Mouse (Mus musculus) forebrain, embryonic 16.5 days (tissue): Measurements from ENCODE around the gene Wdr81. TPM values are rescaled to one million over a fixed set of nuclear protein-coding genes. Genes with fewer than 3 reads are reported as not detected.

Source experiments
- ATAC-seq: fragments of 200-750 bp; cut with Nextera tagmentation; 2 replicates; pipeline ENCODE4 v1.8.0; 2017; ENCODE audit warnings: mild to moderate bottlenecking, moderate library complexity
- H3K27ac ChIP-seq: fragments of 300-500 bp; sonication (generic); 2 replicates; pipeline ENCODE4 v1.5.1; 2014; ENCODE audit warnings: low read length, control low read depth
- H3K27me3 ChIP-seq: fragments of 300-500 bp; sonication (generic); replicated peaks from 2 replicates; pipeline ENCODE4 v1.6.1; 2014; ENCODE audit warnings: low read length; ENCODE audit not compliant: control insufficient read depth, insufficient read depth
- H3K36me3 ChIP-seq: fragments of 300-500 bp; sonication (generic); 2 replicates; pipeline ENCODE4 v1.6.1; 2014; ENCODE audit not compliant: control insufficient read depth, insufficient read depth
- H3K4me1 ChIP-seq: fragments of 300-500 bp; sonication (generic); replicated peaks from 2 replicates; pipeline ENCODE4 v1.6.1; 2014; ENCODE audit warnings: low read length; ENCODE audit not compliant: control insufficient read depth, insufficient read depth
- H3K4me2 ChIP-seq: fragments of 300-500 bp; sonication (generic); 2 replicates; pipeline ENCODE4 v1.6.1; 2014; ENCODE audit warnings: mild to moderate bottlenecking, low read length, control low read depth
- H3K4me3 ChIP-seq: fragments of 300-500 bp; sonication (generic); replicated peaks from 2 replicates; pipeline ENCODE4 v1.5.1; 2014; ENCODE audit warnings: mild to moderate bottlenecking, low read length, control low read depth
- H3K9ac ChIP-seq: fragments of 300-500 bp; sonication (generic); replicated peaks from 2 replicates; pipeline ENCODE4 v1.6.1; 2014; ENCODE audit warnings: low read depth, low read length, control low read depth
- H3K9me3 ChIP-seq: fragments of 300-500 bp; sonication (generic); 2 replicates; pipeline ENCODE4 v1.6.1; 2016; ENCODE audit warnings: low read length; ENCODE audit not compliant: control insufficient read depth
- WGBS: fragments of 180-500 bp; shearing (Covaris S2); extraction: QIAGEN DNeasy Blood & Tissue Kit; methylation state at CpG from one replicate; pipeline ENCODE4 v1.1.7; 2014; 5-methylcytosine and 5-hydroxymethylcytosine counted together
- polyA plus RNA-seq: library from polyadenylated mRNA; unstranded; fragments of >200 nt; fragmentation: Nextera tagmentation; extraction: Ambion mirVana; gene quantifications from 2 replicates; pipeline ENCODE4 v1.2.1, GENCODE M21; 2015

Gene Wdr81
- polyA plus RNA-seq, 1 experiment from 2014 or later, result 10.0 TPM

DNA sequence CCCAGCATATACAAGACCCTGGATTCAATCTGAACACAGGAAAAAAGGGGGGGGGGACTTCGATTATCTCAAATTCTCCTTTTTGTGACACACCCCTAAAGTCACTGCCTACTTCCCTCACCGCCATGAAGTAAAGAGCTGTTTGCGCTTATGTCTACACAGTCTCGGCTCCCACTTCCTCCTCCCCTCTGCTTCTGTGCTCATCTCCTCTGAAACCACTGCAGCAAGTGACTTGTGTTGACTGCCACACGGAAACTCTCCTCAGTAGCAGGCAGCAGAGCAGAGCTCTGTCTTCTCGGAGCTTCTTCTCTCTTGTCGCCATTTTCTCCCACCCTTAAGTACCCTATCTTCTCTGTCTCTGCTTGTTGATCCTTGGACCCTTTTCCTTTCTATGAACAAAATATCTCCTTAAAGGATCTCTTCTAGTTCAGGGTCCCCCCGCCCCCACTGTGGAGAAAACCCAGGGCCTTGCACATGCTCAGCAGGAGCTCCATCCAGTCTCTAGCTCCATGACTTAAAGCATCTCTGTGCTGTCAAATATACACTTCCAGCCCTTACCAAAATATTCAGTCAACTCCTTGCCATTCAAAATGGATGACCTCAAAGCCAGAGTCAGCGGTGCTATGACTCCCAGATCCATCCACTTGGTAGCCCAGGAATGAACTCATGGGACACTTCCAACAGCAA lies 25.4 kb downstream of the Wdr81 start:
- no peak for ATAC-seq
- Histone ChIP-seq H3K9me3 (peaks cover 2% of the 10 kb centered on the region; the same call in 1 of the 2 replicates), H3K27ac (no peak overlapping the region), H3K9ac (no peak overlapping the region), H3K36me3 (no peaks in the 10 kb centered on the region), H3K4me2 (no peak overlapping the region), H3K4me3 (no peak overlapping the region), H3K4me1 (peaks cover 15% of the 10 kb centered on the region), H3K27me3 (no peaks in the 10 kb centered on the region)
- 89% methylated on average over 9 of the region's 9 CpGs for WGBS

DNA sequence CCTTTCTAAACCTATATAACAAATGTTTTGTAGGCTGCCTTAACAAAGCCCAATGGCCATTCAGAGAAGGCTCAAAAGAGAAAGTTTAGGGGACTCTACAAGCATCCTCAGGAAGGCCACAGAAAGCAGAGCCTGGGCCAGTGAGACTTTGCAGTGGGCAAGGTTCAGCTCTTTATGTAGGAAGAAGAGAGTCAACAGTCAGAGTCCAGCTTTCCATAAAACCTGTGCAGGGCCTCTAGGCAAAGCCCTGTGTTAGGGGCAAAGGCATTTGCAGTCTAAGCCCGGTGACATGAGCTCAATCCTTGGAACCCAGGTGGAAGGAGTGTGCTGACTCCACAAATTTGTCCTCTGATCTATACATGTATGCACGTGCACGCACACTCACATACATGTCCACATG lies 30.1 kb downstream of the Wdr81 start:
- Histone ChIP-seq H3K36me3 (no peaks in the 10 kb centered on the region), H3K4me2 (no peak overlapping the region), H3K4me3 (no peak overlapping the region), H3K27ac (no peak overlapping the region), H3K9me3 (no peaks in the 10 kb centered on the region), H3K4me1 (no peaks in the 10 kb centered on the region), H3K27me3 (no peaks in the 10 kb centered on the region), H3K9ac (no peak overlapping the region)
- WGBS, result 96% methylated on average over 3 of the region's 3 CpGs
- no peak for ATAC-seq

DNA sequence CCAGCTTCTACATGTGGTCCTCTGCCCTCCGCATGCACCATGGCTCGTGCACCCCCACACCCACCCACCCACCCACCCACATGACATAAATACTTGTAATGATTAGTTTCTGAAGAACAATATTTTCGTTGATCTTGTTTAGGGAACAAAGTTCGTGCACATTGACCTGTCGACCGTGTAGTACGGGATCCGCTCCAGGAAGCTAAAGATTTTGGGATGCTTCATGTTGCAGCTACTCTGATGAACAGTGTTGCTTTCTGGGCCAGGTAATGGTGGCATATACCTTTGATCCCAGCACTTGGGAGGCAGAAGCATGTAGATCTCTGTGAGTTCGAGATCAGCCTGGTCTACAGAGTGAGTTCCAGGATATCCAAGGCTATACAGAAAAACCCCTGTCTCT lies 30.5 kb downstream of the Wdr81 start:
- no peak overlapping the region for H3K27ac ChIP-seq
- no peaks in the 10 kb centered on the region for H3K9me3 ChIP-seq
- no peak overlapping the region for H3K9ac ChIP-seq
- H3K36me3 ChIP-seq, result no peaks in the 10 kb centered on the region
- WGBS, result 90% methylated on average over 9 of the region's 9 CpGs
- ATAC-seq, result no peak
- H3K4me3 ChIP-seq, result no peak overlapping the region
- H3K4me1 ChIP-seq, result no peaks in the 10 kb centered on the region
- H3K27me3 ChIP-seq, result no peaks in the 10 kb centered on the region
- no peak overlapping the region for H3K4me2 ChIP-seq

DNA sequence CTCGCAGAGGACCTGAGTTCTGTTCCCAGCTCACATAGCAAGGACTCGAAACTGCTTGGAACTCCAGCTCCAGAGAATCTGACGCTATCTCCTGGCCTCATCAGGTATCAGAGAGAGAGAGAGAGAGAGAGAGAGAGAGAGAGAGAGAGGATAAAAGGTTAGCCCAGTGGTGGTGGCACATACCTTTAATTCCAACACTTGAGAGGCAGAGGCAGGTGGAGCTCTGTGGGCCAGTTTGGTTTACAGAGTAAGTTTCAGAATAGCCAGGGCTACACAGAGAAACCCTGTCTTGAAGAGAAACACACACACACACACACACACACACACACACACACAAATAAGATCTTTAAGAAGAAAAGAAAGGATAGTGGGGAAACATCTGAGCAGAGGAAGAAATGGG lies 31.4 kb downstream of the Wdr81 start:
- no peaks in the 10 kb centered on the region for H3K9me3 ChIP-seq
- H3K36me3 ChIP-seq, result no peaks in the 10 kb centered on the region
- H3K4me3 ChIP-seq, result no peak overlapping the region
- H3K4me2 ChIP-seq, result no peak overlapping the region
- no peaks in the 10 kb centered on the region for H3K4me1 ChIP-seq
- 89% methylated on average over 3 of the region's 3 CpGs for WGBS
- no peaks in the 10 kb centered on the region for H3K27me3 ChIP-seq
- no peak for ATAC-seq
- H3K27ac ChIP-seq, result no peak overlapping the region
- no peak overlapping the region for H3K9ac ChIP-seq

DNA sequence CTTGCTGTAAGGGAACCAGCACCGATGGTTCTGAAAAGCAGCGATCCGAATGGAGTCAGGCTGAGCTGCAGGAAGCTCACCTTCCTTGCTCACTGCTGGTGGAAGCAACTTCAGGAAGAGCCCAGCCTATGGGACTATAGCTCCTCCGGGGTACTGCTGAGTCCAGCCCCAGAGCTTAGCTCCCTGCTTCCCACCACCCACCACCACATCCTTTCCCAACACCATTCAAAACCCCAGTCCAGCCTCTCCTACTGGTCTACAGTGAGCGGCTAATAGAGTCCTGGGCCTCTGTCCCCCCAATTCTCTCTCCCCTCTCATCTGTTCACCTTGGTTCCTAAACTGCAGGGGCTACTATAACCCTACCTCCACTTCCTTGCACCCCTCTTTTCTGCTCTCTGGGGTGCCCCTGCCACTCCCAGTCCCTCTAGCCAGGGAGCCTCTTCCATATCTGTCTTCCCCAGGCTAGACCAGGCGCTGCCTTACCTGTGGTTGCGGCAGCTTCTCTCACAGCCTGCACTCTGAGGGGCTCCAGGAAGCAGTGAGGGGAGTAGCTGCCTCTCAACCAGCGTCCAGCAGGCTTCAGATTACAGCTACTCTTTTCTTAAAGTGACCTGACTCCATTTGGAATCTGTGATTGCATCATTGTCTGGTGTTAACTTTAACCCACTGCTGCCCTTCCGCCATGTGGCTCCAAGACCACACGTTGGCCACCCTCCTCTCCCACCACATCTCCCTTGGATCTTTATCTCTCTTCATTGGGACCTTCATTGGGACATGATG lies 32.3 kb downstream of the Wdr81 start, which contains the start of gene Serpinf1:
Gene Serpinf1, minus strand, starts transcription at position 689 of the 780 bp plus-strand sequence.
- Histone ChIP-seq H3K27me3 (no peaks in the 10 kb centered on the region), H3K9me3 (no peaks in the 10 kb centered on the region), H3K27ac (no peak within 1 kb of the TSS), H3K4me2 (no peak within 1 kb of the TSS), H3K36me3 (no peaks in the 10 kb centered on the region), H3K4me1 (no peaks in the 10 kb centered on the region), H3K4me3 (no peak within 1 kb of the TSS), H3K9ac (no peak within 1 kb of the TSS)
- WGBS, result 57% methylated on average over 10 of the region's 10 CpGs
- ATAC-seq, result no peak

DNA sequence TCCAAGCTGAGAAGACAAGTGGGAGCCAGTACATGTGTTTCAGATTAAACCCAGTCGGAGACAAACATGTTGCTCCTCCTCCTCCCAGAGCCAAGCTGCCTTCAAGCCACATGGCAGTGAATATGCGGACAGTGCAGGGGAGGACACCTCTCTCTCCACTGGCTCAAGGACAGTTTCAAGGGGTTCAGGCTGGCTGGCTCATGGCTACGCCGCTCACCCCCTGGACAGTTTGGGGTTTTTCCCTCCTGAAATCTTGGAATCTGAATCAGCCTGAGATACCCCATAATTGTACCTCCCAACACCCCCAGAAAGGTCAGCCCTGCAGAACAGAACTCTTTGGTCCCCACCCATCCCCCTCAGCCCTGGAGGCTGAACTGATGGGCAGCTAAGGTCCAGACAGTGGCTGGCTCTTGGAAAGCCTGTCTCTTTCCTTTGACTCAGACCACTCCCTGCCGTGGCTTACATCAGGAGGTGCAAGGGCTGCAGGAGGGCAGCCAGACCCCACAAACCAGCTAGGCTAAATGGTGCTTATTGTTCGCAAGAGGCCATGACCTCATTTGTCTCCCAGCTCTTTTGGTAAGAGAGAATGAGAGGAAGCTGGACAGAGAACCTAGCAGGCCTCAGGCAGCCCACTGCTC lies 33.0 kb downstream of the Wdr81 start:
- Histone ChIP-seq H3K9me3 (no peaks in the 10 kb centered on the region), H3K4me2 (no peak overlapping the region), H3K27me3 (no peaks in the 10 kb centered on the region), H3K9ac (no peak overlapping the region), H3K4me1 (no peaks in the 10 kb centered on the region), H3K36me3 (no peaks in the 10 kb centered on the region), H3K4me3 (no peak overlapping the region), H3K27ac (no peak overlapping the region)
- ATAC-seq, result no peak
- 48% methylated on average over 6 of the region's 6 CpGs for WGBS

DNA sequence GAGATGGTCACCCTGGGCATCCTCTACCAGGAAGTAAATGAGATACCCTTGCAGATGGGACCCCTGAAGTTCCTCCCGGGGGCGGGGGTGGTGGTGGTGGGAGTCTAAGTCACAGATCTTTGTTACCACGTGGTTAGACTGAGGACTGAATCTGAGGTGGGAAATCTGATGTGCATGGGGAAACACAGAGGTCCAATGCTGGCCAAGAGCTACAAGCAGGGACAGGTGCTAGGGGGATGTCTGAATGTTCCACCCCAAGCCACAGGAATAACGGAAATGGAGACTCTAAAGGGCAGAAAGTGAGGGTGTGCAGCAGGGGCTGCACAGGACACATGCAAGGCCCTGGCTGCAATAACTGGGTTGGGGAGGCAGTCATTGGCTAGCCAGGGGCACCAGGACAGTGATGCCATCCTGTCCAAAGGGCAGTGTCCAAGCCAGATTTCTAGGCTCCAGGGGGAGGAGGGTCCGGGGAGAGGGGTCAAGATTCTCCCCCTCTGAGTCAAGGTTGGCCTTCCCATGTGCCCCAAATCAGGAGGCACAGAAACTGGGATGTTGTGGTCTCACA lies 33.6 kb downstream of the Wdr81 start:
- WGBS, result 66% methylated on average over 5 of the region's 5 CpGs
- Histone ChIP-seq H3K9ac (no peak overlapping the region), H3K4me3 (no peak overlapping the region), H3K27me3 (no peaks in the 10 kb centered on the region), H3K9me3 (no peaks in the 10 kb centered on the region), H3K36me3 (no peaks in the 10 kb centered on the region), H3K4me1 (no peaks in the 10 kb centered on the region), H3K4me2 (no peak overlapping the region), H3K27ac (no peak overlapping the region)
- ATAC-seq, result no peak

DNA sequence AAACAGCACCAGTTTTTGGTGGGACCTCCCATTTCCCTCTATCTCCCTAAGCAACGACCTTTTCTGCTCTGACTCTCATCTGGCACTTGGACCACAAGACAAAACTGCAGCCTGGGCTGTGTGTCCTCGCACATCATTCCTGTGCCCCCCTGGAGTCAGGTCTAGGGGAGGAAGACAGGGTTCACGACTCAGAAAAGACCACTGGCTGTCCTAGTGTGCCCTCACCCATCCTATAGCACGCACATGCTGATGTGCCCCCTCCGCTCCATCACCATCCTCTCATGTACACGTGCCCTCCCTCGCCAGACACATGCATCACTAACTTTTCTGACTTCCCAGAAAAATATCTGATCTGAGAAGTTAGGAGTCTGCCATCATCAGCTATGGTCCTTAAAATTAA lies 34.5 kb downstream of the Wdr81 start:
- Histone ChIP-seq H3K4me2 (no peak overlapping the region), H3K9me3 (no peaks in the 10 kb centered on the region), H3K4me3 (no peak overlapping the region), H3K27me3 (no peaks in the 10 kb centered on the region), H3K36me3 (no peaks in the 10 kb centered on the region), H3K9ac (no peak overlapping the region), H3K27ac (no peak overlapping the region), H3K4me1 (no peaks in the 10 kb centered on the region)
- no peak for ATAC-seq
- WGBS, result 82% methylated on average over 7 of the region's 7 CpGs

DNA sequence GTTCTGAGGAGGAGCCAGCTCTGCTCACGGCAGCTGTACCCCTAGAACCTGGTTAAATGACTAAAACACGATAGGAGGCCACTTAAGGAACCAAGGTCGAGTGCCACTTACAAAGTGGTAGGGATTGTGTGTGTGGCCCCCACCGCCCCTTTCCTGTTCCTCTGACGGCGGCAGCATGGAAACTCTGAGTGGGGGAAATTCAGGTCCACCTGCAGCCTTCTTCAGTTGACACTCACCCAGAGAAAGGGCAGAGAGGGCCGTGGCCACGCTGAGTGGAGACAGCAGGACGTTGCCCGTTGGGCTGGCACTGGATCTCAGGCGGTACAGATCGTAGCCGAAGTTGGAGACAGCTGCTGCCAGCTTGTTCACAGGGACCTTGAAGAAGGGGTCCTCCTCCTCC lies 38.5 kb downstream of the Wdr81 start:
- Histone ChIP-seq H3K4me3 (no peak overlapping the region), H3K9ac (no peak overlapping the region), H3K36me3 (no peaks in the 10 kb centered on the region), H3K27me3 (no peaks in the 10 kb centered on the region), H3K4me2 (no peak overlapping the region), H3K4me1 (no peaks in the 10 kb centered on the region), H3K27ac (no peak overlapping the region), H3K9me3 (no peaks in the 10 kb centered on the region)
- ATAC-seq, result no peak
- 87% methylated on average over 13 of the region's 13 CpGs for WGBS
